18 mouse cellular contexts compared by ENCODE assay signal in genomic region chr8:84350960-84351359, GRCm38 (mm10).
"Had no signal": no experiment of that assay in that cellular context is flagged by ENCODE, and none has a peak within 500 bp of the region (broad histone marks: within the 10 kb centered on the region; RNA-seq: fewer than 3 reads in every experiment).

No protein-coding gene starts in this region.

- H3K27ac ChIP-seq: liver, embryonic 14.5 days; lung, embryonic 15.5 days; macrophage; midbrain, embryonic 12.5 days; neural tube, embryonic 13.5 days; stomach, embryonic 15.5 days had no signal

- H3K4me3 ChIP-seq: lung, embryonic 15.5 days; megakaryocyte, embryonic 14.5 days; midbrain, embryonic 12.5 days; myocyte; neural tube, embryonic 13.5 days; stomach, embryonic 15.5 days had no signal

- H3K4me1 ChIP-seq: lung, embryonic 15.5 days; megakaryocyte, embryonic 14.5 days; midbrain, embryonic 12.5 days; neural tube, embryonic 13.5 days; stomach, embryonic 15.5 days had no signal

- DNase-seq: lung, adult 2 months; lung, postnatal 14 days; lung, postnatal 36 days; midbrain, embryonic 14.5 days; right cerebral cortex, postnatal 14 days; thymus, adult 18-20 months; thymus, postnatal 14 days; thymus, postnatal 4 days had no signal

- H3K27me3 ChIP-seq: lung, embryonic 15.5 days had no signal

- H3K9me3 ChIP-seq: lung, embryonic 15.5 days; megakaryocyte, embryonic 14.5 days; midbrain, embryonic 12.5 days; neural tube, embryonic 13.5 days; stomach, embryonic 15.5 days had no signal

- H3K4me2 ChIP-seq: lung, embryonic 15.5 days; midbrain, embryonic 12.5 days; neural tube, embryonic 13.5 days; stomach, embryonic 15.5 days had no signal

- H3K9ac ChIP-seq: liver, embryonic 14.5 days; lung, embryonic 15.5 days; midbrain, embryonic 12.5 days; neural tube, embryonic 13.5 days; stomach, embryonic 15.5 days had no signal

- H3K36me3 ChIP-seq: lung, embryonic 15.5 days; midbrain, embryonic 12.5 days; neural tube, embryonic 13.5 days; stomach, embryonic 15.5 days had no signal

- ATAC-seq: lung, postnatal 0 days; midbrain, embryonic 16.5 days had no signal
